Mouse (Mus musculus) thymus, adult 18-20 months (tissue): ENCODE results near the gene Ccdc126.
A peak's percentile ranks its signal among the peaks of the same experiment; 100 is the strongest.

ENCODE experiments used
- DNase-seq, 2 experiments: peaks; one replicate each; pipeline ENCODE4 v3.0.0; 2022; ENCODE audit warnings: mixed read lengths in 2 of 2

Gene Ccdc126

GRCm38 (mm10) chr6:49349826-49350225, 30.8 kb downstream of the Ccdc126 start:
- DNase-seq, result no peak

- no peak for DNase-seq
Observed at GRCm38 (mm10) chr6:49354613-49355012, 35.5 kb downstream of the Ccdc126 start.

- no peak for DNase-seq
Observed at GRCm38 (mm10) chr6:49355171-49355570, 36.1 kb downstream of the Ccdc126 start.

GRCm38 (mm10) chr6:49360420-49360819, 41.3 kb downstream of the Ccdc126 start:
- DNase-seq, result no peak

- DNase-seq, result peak; percentile 93 to 97
Observed at GRCm38 (mm10) chr6:49367159-49368054, 48.3 kb downstream of the Ccdc126 start, which contains the start of gene Fam221a. Fam221a (plus strand) TSS chr6:49367739.

GRCm38 (mm10) chr6:49368212-49368611, 49.1 kb downstream of the Ccdc126 start:
- no peak for DNase-seq

- no peak for DNase-seq
Observed at GRCm38 (mm10) chr6:49372705-49373104, 53.6 kb downstream of the Ccdc126 start.

- DNase-seq, result no peak
Observed at GRCm38 (mm10) chr6:49373943-49374342, 54.9 kb downstream of the Ccdc126 start.

GRCm38 (mm10) chr6:49378328-49378727, 59.3 kb downstream of the Ccdc126 start:
- DNase-seq, result no peak
